ENCODE assay signal across 8 mouse cellular contexts in the genomic region with DNA sequence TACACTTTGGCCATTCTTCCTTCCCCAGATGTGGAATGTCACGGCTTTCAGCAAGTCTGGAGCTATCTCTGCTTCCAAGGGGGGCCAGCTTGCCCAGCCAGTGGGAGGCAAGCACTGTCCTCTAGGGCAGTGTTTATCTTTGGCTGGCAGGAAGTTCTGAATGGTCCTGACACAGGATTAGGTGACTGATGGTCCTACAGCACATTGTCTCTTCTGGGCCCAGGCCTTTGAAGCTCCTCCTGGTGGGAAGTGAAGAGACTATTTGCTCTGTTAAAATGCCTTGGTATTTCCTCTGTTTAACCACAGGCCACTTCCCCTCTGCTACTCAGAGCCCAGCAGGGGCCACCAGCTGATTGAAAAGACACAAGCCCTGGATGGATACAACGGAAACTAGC. TPM values are rescaled to one million over a fixed set of nuclear protein-coding genes. Genes with fewer than 3 reads are reported as not detected.
A peak's percentile ranks its signal among the peaks of the same experiment; 100 is the strongest.
DNase-seq lines count a peak whose midpoint lies in the region; ATAC-seq and TF ChIP-seq lines count a peak whose summit lies in the region.

No protein-coding gene starts in this region.

- no peak overlapping the region for H3K4me3 ChIP-seq in hindbrain, embryonic 12.5 days
- no peak overlapping the region for H3K4me3 ChIP-seq in lung, adult 2 months (replicated peaks; ENCODE audit: extremely low read depth, low read depth, low read length)
- H3K4me3 ChIP-seq in spleen, adult 2 months (ENCODE audit: extremely low read depth, insufficient read depth, insufficient read length) = no peak overlapping the region

- H3K36me3 ChIP-seq in hindbrain, embryonic 12.5 days = no peaks in the 10 kb centered on the region
- no peaks in the 10 kb centered on the region for H3K36me3 ChIP-seq in spleen, adult 2 months (ENCODE audit: control insufficient read depth, insufficient read depth, low read length)

- TF ChIP-seq CTCF in lung, adult 2 months (IDR thresholded peaks at IDR 0.05; ENCODE audit: insufficient read depth, low read length) = peak; percentile 28; the same call in 1 of the 2 replicates
- no peak for TF ChIP-seq CTCF in spleen, adult 2 months (IDR thresholded peaks at IDR 0.05; ENCODE audit: extremely low read depth, insufficient read depth, insufficient read length, insufficient replicate concordance)

- H3K9ac ChIP-seq in hindbrain, embryonic 12.5 days = no peak overlapping the region

- no peak for TF ChIP-seq POLR2A in lung, adult 2 months (IDR thresholded peaks at IDR 0.05; ENCODE audit: borderline replicate concordance, extremely low read depth, low read depth, low read length)
- no peak for TF ChIP-seq POLR2A in spleen, adult 2 months (IDR thresholded peaks at IDR 0.05; ENCODE audit: low read depth, low read length)

- H3K27ac ChIP-seq in hindbrain, embryonic 12.5 days = peak overlapping the region; percentile 62
- H3K27ac ChIP-seq in spleen, adult 2 months (ENCODE audit: insufficient read depth, low read length) = no peak overlapping the region

- peaks cover 77% of the 10 kb centered on the region for H3K4me1 ChIP-seq in hindbrain, embryonic 12.5 days
- peaks cover 17% of the 10 kb centered on the region for H3K4me1 ChIP-seq in lung, adult 2 months (ENCODE audit: control insufficient read depth, insufficient read depth, low read length)
- peaks cover 16% of the 10 kb centered on the region; the same call in 1 of the 2 replicates for H3K4me1 ChIP-seq in spleen, adult 2 months (ENCODE audit: control insufficient read depth, insufficient read depth, insufficient read length)

- 2% methylated on average over 2 of the region's 2 CpGs for WGBS in hindbrain, embryonic 12.5 days
- WGBS in lung, adult 2 months = 21% methylated on average over 2 of the region's 2 CpGs
- WGBS in spleen, adult 2 months = 7% methylated on average over 2 of the region's 2 CpGs

- H3K4me2 ChIP-seq in hindbrain, embryonic 12.5 days (replicated peaks) = peak overlapping the region; percentile 9

- no peaks in the 10 kb centered on the region for H3K9me3 ChIP-seq in hindbrain, embryonic 12.5 days (replicated peaks)

- peaks cover 20% of the 10 kb centered on the region for H3K27me3 ChIP-seq in hindbrain, embryonic 12.5 days
- H3K27me3 ChIP-seq in spleen, adult 2 months (ENCODE audit: control insufficient read depth, insufficient read depth, low read length) = 0 out of 2 replicates have a peak, but pooled peaks cover 1% of the 10 kb centered on the region

- peak; percentile 52 for DNase-seq in kidney, adult 9 months
- no peak for DNase-seq in kidney, adult 11 months
- peak; percentile 76 for DNase-seq in embryo, embryonic 9.5 days (ENCODE audit: extremely low spot score)
- no peak for DNase-seq in lung, adult 2 months
- peak; percentile 25 to 44 for DNase-seq in spleen, adult 2 months (ENCODE audit: low read depth in 1 of 2, low spot score in 2 of 2)
- no peak for DNase-seq in gastrocnemius, postnatal 10 days
- no peak for DNase-seq in layer of hippocampus, postnatal 10 days (ENCODE audit: low spot score in 2 of 2)

- ATAC-seq in hindbrain, embryonic 12.5 days (ENCODE audit: low FRiP score) = peak; percentile 71

RNA-seq across cellular contexts. Expression of a gene that starts 6.2 kb away (rescaled TPM):
- polyA plus RNA-seq in hindbrain, embryonic 12.5 days (2016; fragmentation: Nextera tagmentation; extraction: Ambion mirVana) = 7.6 and 8.6 TPM in 2 replicates
- 9.4 and 11.3 TPM in 2 replicates for polyA plus RNA-seq in lung, adult 2 months (2012; rRNA removed)
- polyA plus RNA-seq in spleen, adult 2 months (2012; rRNA removed) = 0.99 and 1.0 TPM in 2 replicates
- total RNA-seq in gastrocnemius, postnatal 10 days (2021) = 1 to 10 TPM; 6.5 to 7.1 TPM
- 1 to 10 TPM; 5.8 to 6.5 TPM for total RNA-seq in layer of hippocampus, postnatal 10 days (2021)

RNA-seq across cellular contexts. Expression of a gene that starts 50.7 kb away (rescaled TPM):
- 0.23 TPM in 1 of 2 replicates, not detected in the other for polyA plus RNA-seq in hindbrain, embryonic 12.5 days (2016; fragmentation: Nextera tagmentation; extraction: Ambion mirVana)
- not detected in 2 replicates for polyA plus RNA-seq in lung, adult 2 months (2012; rRNA removed)
- 0.09 TPM in 1 of 2 replicates, not detected in the other for polyA plus RNA-seq in spleen, adult 2 months (2012; rRNA removed)
- total RNA-seq in gastrocnemius, postnatal 10 days (2021) = not detected
- not detected for total RNA-seq in layer of hippocampus, postnatal 10 days (2021)

Comparison
In these comparisons a context has a peak if more than half of its experiments do, and no peak if none do; other contexts are left out.
1. DNase-seq: peak in kidney, adult 9 months (single experiment), embryo, embryonic 9.5 days (single experiment) and spleen, adult 2 months (2 of 2); none in kidney, adult 11 months (single experiment), lung, adult 2 months (single experiment), gastrocnemius, postnatal 10 days (single experiment) and layer of hippocampus, postnatal 10 days (0 of 2).